Mouse (Mus musculus) heart, adult 2 months (tissue): ENCODE results near the gene Gdpd1.

ENCODE experiments used
- CTCF ChIP-seq: fragments of 200-600 bp; IDR thresholded peaks from 2 replicates; pipeline ENCODE4 v1.8.1; 2022; ENCODE audit warnings: antibody characterized with exemption, mild to moderate bottlenecking, moderate library complexity
- EP300 ChIP-seq: fragments of 200-500 bp; IDR thresholded peaks from 2 replicates; pipeline ENCODE4 v1.6.1; 2011; ENCODE audit warnings: low read depth, low read length, control low read depth; ENCODE audit not compliant: insufficient read depth
- POLR2A ChIP-seq: fragments of 200-500 bp; IDR thresholded peaks from 2 replicates; pipeline ENCODE4 v1.6.1; 2011; ENCODE audit warnings: mild to moderate bottlenecking, low read depth, low read length, control low read depth; ENCODE audit not compliant: insufficient read depth

GRCm38 (mm10) chr11:87110172-87110909 lies 36.5 kb upstream of the Gdpd1 start:
- no peak for TF ChIP-seq CTCF
- no peak for TF ChIP-seq POLR2A
- TF ChIP-seq EP300, result no peak
